Comparison of ENCODE assay signal across 12 mouse cellular contexts in genomic region chr7:101965606-101966005, GRCm38 (mm10). TPM values are rescaled to one million over a fixed set of nuclear protein-coding genes. Genes with fewer than 3 reads are reported as not detected.
DNase-seq lines count a peak whose midpoint lies in the region; ATAC-seq and TF ChIP-seq lines count a peak whose summit lies in the region.
"Had no signal": no experiment of that assay in that cellular context is flagged by ENCODE, and none has a peak within 500 bp of the region (broad histone marks: within the 10 kb centered on the region; RNA-seq: fewer than 3 reads in every experiment).

No protein-coding gene starts in this region.

- peak; percentile 44 for ATAC-seq in liver, embryonic 13.5 days (ENCODE audit: low read depth)
- ATAC-seq in hindbrain, embryonic 13.5 days (ENCODE audit: low FRiP score), result no peak

- no peaks in the 10 kb centered on the region for H3K36me3 ChIP-seq in liver, embryonic 13.5 days
- no peaks in the 10 kb centered on the region for H3K36me3 ChIP-seq in hindbrain, embryonic 13.5 days
- H3K36me3 ChIP-seq: heart, embryonic 13.5 days had no signal

- peaks cover 40% of the 10 kb centered on the region for H3K4me1 ChIP-seq in bone marrow macrophage, adult 2 months (ENCODE audit: control insufficient read depth, insufficient read depth, low read length)
- H3K4me1 ChIP-seq in liver, embryonic 13.5 days (replicated peaks), result peaks cover 67% of the 10 kb centered on the region
- H3K4me1 ChIP-seq in hindbrain, embryonic 13.5 days (replicated peaks), result peaks cover 12% of the 10 kb centered on the region

- peak overlapping the region; percentile 8; the same call in 1 of the 2 replicates for H3K4me2 ChIP-seq in liver, embryonic 13.5 days
- H3K4me2 ChIP-seq in hindbrain, embryonic 13.5 days, result no peak overlapping the region
- H3K4me2 ChIP-seq: heart, embryonic 13.5 days; hindbrain, embryonic 14.5 days had no signal

- H3K4me3 ChIP-seq in bone marrow macrophage, adult 2 months (ENCODE audit: insufficient read depth, low read length), result no peak overlapping the region
- H3K4me3 ChIP-seq in liver, embryonic 13.5 days (replicated peaks), result no peak overlapping the region
- H3K4me3 ChIP-seq in hindbrain, embryonic 13.5 days, result no peak overlapping the region
- H3K4me3 ChIP-seq: heart, embryonic 13.5 days had no signal

- H3K9ac ChIP-seq in liver, embryonic 13.5 days, result no peak overlapping the region
- H3K9ac ChIP-seq in hindbrain, embryonic 13.5 days, result no peak overlapping the region
- H3K9ac ChIP-seq: heart, embryonic 13.5 days; hindbrain, embryonic 14.5 days had no signal

- DNase-seq in kidney, postnatal 36 days, result peak; percentile 20 to 22
- DNase-seq in kidney, adult 18-20 months, result no peak
- DNase-seq in liver, embryonic 13.5 days, result peak; percentile 58
- DNase-seq in thymus, postnatal 25 days, result peak; percentile 36
- DNase-seq in spleen, adult 12 weeks (ENCODE audit: low spot score), result no peak
- DNase-seq in left cerebral cortex, adult 11 months (ENCODE audit: low spot score), result no peak
- DNase-seq: cerebellum, adult 2 months; lung, postnatal 10 days had no signal

- TF ChIP-seq CTCF in bone marrow macrophage, adult 2 months (IDR thresholded peaks at IDR 0.05; ENCODE audit: low read depth, low read length), result no peak

- H3K27me3 ChIP-seq in liver, embryonic 13.5 days, result no peaks in the 10 kb centered on the region
- no peaks in the 10 kb centered on the region for H3K27me3 ChIP-seq in hindbrain, embryonic 13.5 days
- H3K27me3 ChIP-seq: heart, embryonic 13.5 days had no signal

- TF ChIP-seq POLR2A in bone marrow macrophage, adult 2 months (IDR thresholded peaks at IDR 0.05; ENCODE audit: borderline replicate concordance, low read depth, low read length), result no peak

- H3K9me3 ChIP-seq in liver, embryonic 13.5 days (replicated peaks), result no peaks in the 10 kb centered on the region
- H3K9me3 ChIP-seq in hindbrain, embryonic 13.5 days, result no peaks in the 10 kb centered on the region
- H3K9me3 ChIP-seq: heart, embryonic 13.5 days had no signal

- H3K27ac ChIP-seq in bone marrow macrophage, adult 2 months (ENCODE audit: insufficient read depth, low read depth, low read length), result peak overlapping the region; percentile 53
- peak overlapping the region; percentile 72 for H3K27ac ChIP-seq in liver, embryonic 13.5 days
- H3K27ac ChIP-seq in hindbrain, embryonic 13.5 days, result no peak overlapping the region
- H3K27ac ChIP-seq: heart, embryonic 13.5 days; hindbrain, embryonic 14.5 days had no signal

- WGBS in liver, embryonic 13.5 days (ENCODE audit: insufficient replicate concordance), result 33% methylated on average over 2 of the region's 2 CpGs
- WGBS in hindbrain, embryonic 13.5 days, result 87% methylated on average over 2 of the region's 2 CpGs

RNA-seq across cellular contexts. Expression of gene Numa1, which starts 31.7 kb away (rescaled TPM):
- 130 and 145 TPM in 2 replicates for polyA plus RNA-seq in bone marrow macrophage, adult 2 months (2012; ENCODE audit: insufficient read depth, insufficient read length, missing spikeins)
- 24.5 and 30.7 TPM in 2 replicates for polyA plus RNA-seq in liver, embryonic 13.5 days (2015; fragmentation: Nextera tagmentation; extraction: Ambion mirVana)
- 50.8 and 53.3 TPM in 2 replicates for polyA plus RNA-seq in hindbrain, embryonic 13.5 days (2015; fragmentation: Nextera tagmentation; extraction: Ambion mirVana)

RNA-seq across cellular contexts. Expression of gene Lrrc51, which starts 31.9 kb away (rescaled TPM):
- 3.2 and 3.5 TPM in 2 replicates for polyA plus RNA-seq in bone marrow macrophage, adult 2 months (2012; ENCODE audit: insufficient read depth, insufficient read length, missing spikeins)
- polyA plus RNA-seq in liver, embryonic 13.5 days (2015; fragmentation: Nextera tagmentation; extraction: Ambion mirVana), result 2.1 TPM in 2 replicates
- polyA plus RNA-seq in hindbrain, embryonic 13.5 days (2015; fragmentation: Nextera tagmentation; extraction: Ambion mirVana), result 10.9 and 12.1 TPM in 2 replicates

RNA-seq across cellular contexts. Expression of gene Il18bp, which starts 52.9 kb away (rescaled TPM):
- polyA plus RNA-seq in bone marrow macrophage, adult 2 months (2012; ENCODE audit: insufficient read depth, insufficient read length, missing spikeins), result 13.1 and 13.6 TPM in 2 replicates
- 9.1 and 11.1 TPM in 2 replicates for polyA plus RNA-seq in liver, embryonic 13.5 days (2015; fragmentation: Nextera tagmentation; extraction: Ambion mirVana)
- 4.5 and 4.8 TPM in 2 replicates for polyA plus RNA-seq in hindbrain, embryonic 13.5 days (2015; fragmentation: Nextera tagmentation; extraction: Ambion mirVana)

RNA-seq across cellular contexts. Expression of gene Tomt, which starts 59.4 kb away (rescaled TPM):
- 0.29 TPM in 1 of 2 replicates, not detected in the other for polyA plus RNA-seq in bone marrow macrophage, adult 2 months (2012; ENCODE audit: insufficient read depth, insufficient read length, missing spikeins)
- polyA plus RNA-seq in liver, embryonic 13.5 days (2015; fragmentation: Nextera tagmentation; extraction: Ambion mirVana), result 0.15 and 0.21 TPM in 2 replicates
- polyA plus RNA-seq in hindbrain, embryonic 13.5 days (2015; fragmentation: Nextera tagmentation; extraction: Ambion mirVana), result 0.40 and 0.48 TPM in 2 replicates

RNA-seq across cellular contexts. Expression of gene Lamtor1, which starts 59.9 kb away (rescaled TPM):
- polyA plus RNA-seq in bone marrow macrophage, adult 2 months (2012; ENCODE audit: insufficient read depth, insufficient read length, missing spikeins), result 205 and 219 TPM in 2 replicates
- 75.2 and 76.5 TPM in 2 replicates for polyA plus RNA-seq in liver, embryonic 13.5 days (2015; fragmentation: Nextera tagmentation; extraction: Ambion mirVana)
- 151 and 156 TPM in 2 replicates for polyA plus RNA-seq in hindbrain, embryonic 13.5 days (2015; fragmentation: Nextera tagmentation; extraction: Ambion mirVana)

Comparison
In these comparisons a context has a peak if more than half of its experiments do, and no peak if none do; other contexts are left out.
1. DNase-seq: peak in kidney, postnatal 36 days (2 of 2), liver, embryonic 13.5 days (single experiment) and thymus, postnatal 25 days (single experiment); none in kidney, adult 18-20 months (single experiment), spleen, adult 12 weeks (single experiment) and left cerebral cortex, adult 11 months (single experiment).